Mouse (Mus musculus) kidney, adult 2 months (tissue): ENCODE data around the gene Zfp629. TPM values are rescaled to one million over a fixed set of nuclear protein-coding genes. Genes with fewer than 3 reads are reported as not detected.
A peak's percentile ranks its signal among the peaks of the same experiment; 100 is the strongest.

Experiments used
- DNase-seq: peaks from one replicate; pipeline ENCODE4 v3.0.0; 2021
- H3K27ac ChIP-seq: fragments of 200-500 bp; 2 replicates; pipeline ENCODE4 v1.5.1; 2012; ENCODE audit warnings: low read depth, low read length, control low read depth, inconsistent platforms; ENCODE audit not compliant: insufficient read depth
- H3K27me3 ChIP-seq: fragments of 200-500 bp; replicated peaks from 2 replicates; pipeline ENCODE4 v1.6.1; 2012; ENCODE audit warnings: mild to moderate bottlenecking, moderate library complexity, low read length, inconsistent platforms; ENCODE audit not compliant: control insufficient read depth, insufficient read depth
- H3K36me3 ChIP-seq: fragments of 200-500 bp; 2 replicates; pipeline ENCODE4 v1.6.1; 2012; ENCODE audit warnings: mild to moderate bottlenecking, moderate library complexity, low read length, inconsistent platforms; ENCODE audit not compliant: control insufficient read depth, insufficient read depth
- H3K4me1 ChIP-seq: fragments of 200-500 bp; 2 replicates; pipeline ENCODE4 v1.6.1; 2011; ENCODE audit warnings: low read length; ENCODE audit not compliant: control insufficient read depth, insufficient read depth
- H3K4me3 ChIP-seq: fragments of 200-500 bp; 2 replicates; pipeline ENCODE4 v1.5.1; 2011; ENCODE audit warnings: mild to moderate bottlenecking, low read depth, low read length, control low read depth; ENCODE audit not compliant: insufficient read depth
- CTCF ChIP-seq: fragments of 200-500 bp; conservative IDR thresholded peaks from 2 replicates; pipeline ENCODE4 v1.5.1; 2011; ENCODE audit warnings: low read depth, mild to moderate bottlenecking, control low read depth, low read length, moderate library complexity, mixed read lengths; ENCODE audit not compliant: insufficient read depth, insufficient read length
- POLR2A ChIP-seq: fragments of 200-500 bp; IDR thresholded peaks from one replicate; pipeline ENCODE4 v1.6.1; 2011; ENCODE audit warnings: low read depth, low read length, control low read depth
- WGBS: fragments of 180-500 bp; shearing (Covaris S2); methylation state at CpG from one replicate; pipeline ENCODE4 v1.1.7; 2018; 5-methylcytosine and 5-hydroxymethylcytosine counted together
- polyA plus RNA-seq: library from polyadenylated mRNA; depleted of rRNA; stranded (reverse); fragments of >200 nt; gene quantifications from 2 replicates; pipeline ENCODE4 v1.2.3, GENCODE M21; 2012

Zfp629 gene
- polyA plus RNA-seq, 1 experiment: 12.3 TPM

- DNase-seq: peak; percentile 77
- peaks cover 3% of the 10 kb centered on the region; the same call in 1 of the 2 replicates for H3K36me3 ChIP-seq
- H3K4me3 ChIP-seq: peak overlapping the region; percentile 93
- H3K4me1 ChIP-seq: peaks cover 8% of the 10 kb centered on the region; the same call in 1 of the 2 replicates
- peak overlapping the region; percentile 92 for H3K27ac ChIP-seq
- H3K27me3 ChIP-seq: no peaks in the 10 kb centered on the region
- 3% methylated on average over 44 of the region's 44 CpGs for WGBS
- TF ChIP-seq POLR2A (no peak), CTCF (no peak)
Observed at GRCm38 (mm10) chr7:127614511-127614890, 1.1 kb downstream of the Zfp629 start.

- Histone ChIP-seq H3K36me3 (peaks cover 3% of the 10 kb centered on the region; the same call in 1 of the 2 replicates), H3K4me3 (peak overlapping the region; percentile 93), H3K27ac (peak overlapping the region; percentile 92), H3K27me3 (no peaks in the 10 kb centered on the region), H3K4me1 (peaks cover 8% of the 10 kb centered on the region; the same call in 1 of the 2 replicates)
- TF ChIP-seq POLR2A: no peak
- no peak for TF ChIP-seq CTCF
- DNase-seq: peak; percentile 54
- 13% methylated on average over 8 of the region's 8 CpGs for WGBS
Observed at GRCm38 (mm10) chr7:127614091-127614490, 1.5 kb downstream of the Zfp629 start.

DNA sequence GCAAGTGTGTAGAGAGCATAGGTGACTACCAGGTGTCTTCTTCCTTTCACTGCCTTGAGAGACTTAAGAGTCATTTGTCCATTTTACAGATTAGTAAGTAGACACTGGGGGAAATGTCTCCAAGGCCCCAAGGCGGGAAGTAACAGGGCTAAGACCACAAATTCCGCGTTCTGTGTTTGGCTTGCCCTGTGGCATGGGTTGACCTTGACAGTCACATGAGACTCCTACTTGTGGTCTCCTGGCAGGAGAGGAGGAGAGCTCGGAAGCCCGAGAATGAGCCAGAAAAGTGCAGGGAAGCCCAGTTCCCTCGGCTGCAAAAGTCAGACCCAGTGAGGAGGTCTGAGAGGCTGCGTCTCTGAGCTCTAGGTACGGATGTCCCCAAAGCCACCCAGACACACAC, 2.1 kb downstream of the Zfp629 start:
- Histone ChIP-seq H3K36me3 (peaks cover 3% of the 10 kb centered on the region; the same call in 1 of the 2 replicates), H3K27ac (peak overlapping the region; percentile 92), H3K4me3 (peak overlapping the region; percentile 93; the same call in 1 of the 2 replicates), H3K4me1 (peaks cover 8% of the 10 kb centered on the region; the same call in 1 of the 2 replicates), H3K27me3 (no peaks in the 10 kb centered on the region)
- TF ChIP-seq CTCF: no peak
- TF ChIP-seq POLR2A: no peak
- DNase-seq: peak; percentile 50
- WGBS: 57% methylated on average over 8 of the region's 8 CpGs

- H3K27ac ChIP-seq: no peak overlapping the region
- H3K4me1 ChIP-seq: peaks cover 8% of the 10 kb centered on the region; the same call in 1 of the 2 replicates
- H3K4me3 ChIP-seq: no peak overlapping the region
- no peaks in the 10 kb centered on the region for H3K27me3 ChIP-seq
- TF ChIP-seq CTCF (no peak), POLR2A (no peak)
- WGBS: 96% methylated on average over 26 of the region's 26 CpGs
- DNase-seq: no peak
- H3K36me3 ChIP-seq: peaks cover 3% of the 10 kb centered on the region; the same call in 1 of the 2 replicates
Observed at GRCm38 (mm10) chr7:127611561-127611960, 4.0 kb downstream of the Zfp629 start.

- Histone ChIP-seq H3K27me3 (no peaks in the 10 kb centered on the region), H3K27ac (no peak overlapping the region), H3K4me1 (peaks cover 8% of the 10 kb centered on the region; the same call in 1 of the 2 replicates), H3K4me3 (no peak overlapping the region), H3K36me3 (peaks cover 3% of the 10 kb centered on the region; the same call in 1 of the 2 replicates)
- TF ChIP-seq CTCF (no peak), POLR2A (no peak)
- WGBS: 96% methylated on average over 29 of the region's 29 CpGs
- DNase-seq: no peak
Observed at GRCm38 (mm10) chr7:127611011-127611410, 4.6 kb downstream of the Zfp629 start.

- DNase-seq: no peak
- 87% methylated on average over 6 of the region's 6 CpGs for WGBS
Observed at GRCm38 (mm10) chr7:127607150-127607549, 8.4 kb downstream of the Zfp629 start.

GRCm38 (mm10) chr7:127604256-127604655, 11.3 kb downstream of the Zfp629 start:
- no peaks in the 10 kb centered on the region for H3K27me3 ChIP-seq
- no peaks in the 10 kb centered on the region for H3K4me1 ChIP-seq
- WGBS: 85% methylated on average over 10 of the region's 10 CpGs
- peaks cover 6% of the 10 kb centered on the region for H3K36me3 ChIP-seq
- TF ChIP-seq CTCF: no peak
- no peak for TF ChIP-seq POLR2A
- no peak overlapping the region for H3K4me3 ChIP-seq
- DNase-seq: no peak
- no peak overlapping the region for H3K27ac ChIP-seq

More at GRCm38 (mm10) chr7:127607150-127607549, 8.4 kb downstream of the Zfp629 start:
- Histone ChIP-seq H3K27ac (no peak overlapping the region), H3K27me3 (no peaks in the 10 kb centered on the region), H3K4me1 (no peaks in the 10 kb centered on the region), H3K36me3 (peaks cover 6% of the 10 kb centered on the region; the same call in 1 of the 2 replicates), H3K4me3 (no peak overlapping the region)
- TF ChIP-seq POLR2A (no peak), CTCF (no peak)

DNA sequence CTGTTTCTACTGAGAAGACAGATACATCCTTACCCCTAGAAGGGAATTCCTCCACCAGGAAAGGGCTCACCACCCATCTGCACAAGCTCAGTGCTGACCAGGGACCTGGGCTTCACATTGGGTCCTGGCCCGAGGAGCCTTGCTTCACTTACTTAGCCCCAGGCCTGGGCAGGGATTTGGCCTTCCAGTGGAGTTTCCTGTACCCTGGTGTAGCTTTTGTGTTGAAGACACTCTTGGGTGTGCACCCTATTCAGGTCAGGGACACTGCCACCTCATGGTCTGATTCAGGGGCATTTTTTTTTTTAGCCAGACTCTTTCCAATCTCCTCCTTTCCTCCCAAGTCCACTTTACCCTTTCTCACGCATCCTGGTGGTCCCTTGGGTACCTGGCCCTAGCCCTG, 12.7 kb downstream of the Zfp629 start:
- H3K4me3 ChIP-seq: no peak overlapping the region
- 79% methylated on average over 2 of the region's 2 CpGs for WGBS
- no peaks in the 10 kb centered on the region for H3K4me1 ChIP-seq
- no peak for DNase-seq
- TF ChIP-seq CTCF: no peak
- TF ChIP-seq POLR2A: no peak
- peaks cover 8% of the 10 kb centered on the region for H3K36me3 ChIP-seq
- H3K27me3 ChIP-seq: no peaks in the 10 kb centered on the region
- no peak overlapping the region for H3K27ac ChIP-seq
